Mouse (Mus musculus) liver, embryonic 14.5 days (tissue): ENCODE results near the gene Xpo6. TPM values are rescaled to one million over a fixed set of nuclear protein-coding genes. Genes with fewer than 3 reads are reported as not detected.

Source experiments
- ATAC-seq: fragments of 200-750 bp; cut with Nextera tagmentation; 2 replicates; pipeline ENCODE4 v1.8.0; 2017; ENCODE audit warnings: moderate number of reproducible peaks, mild to moderate bottlenecking, moderate library complexity; ENCODE audit not compliant: insufficient read depth
- DNase-seq, 3 experiments: peaks; one replicate each; pipeline ENCODE4 v3.0.0-alpha.2; 2012 to 2013; ENCODE audit warnings: low read depth in 3 of 3, low spot score in 3 of 3
- H3K27ac ChIP-seq: fragments of 300-500 bp; sonication (generic); 2 replicates; pipeline ENCODE4 v1.5.1; 2014; ENCODE audit warnings: moderate library complexity, mild to moderate bottlenecking, control low read depth, inconsistent platforms
- H3K27me3 ChIP-seq: fragments of 300-500 bp; sonication (generic); 2 replicates; pipeline ENCODE4 v1.6.1; 2014; ENCODE audit warnings: mild to moderate bottlenecking, low read length, moderate library complexity; ENCODE audit not compliant: control insufficient read depth, insufficient read depth
- H3K36me3 ChIP-seq: fragments of 300-500 bp; sonication (generic); replicated peaks from 2 replicates; pipeline ENCODE4 v1.6.1; 2014; ENCODE audit warnings: low read depth; ENCODE audit not compliant: control insufficient read depth, insufficient read depth
- H3K4me1 ChIP-seq, 2 experiments: fragments of 200-500 bp in 1 of 2; fragments of 300-500 bp in 1 of 2; sonication (generic) in 1 of 2; replicated peaks; 2 replicates each; pipeline ENCODE4 v1.6.1; 2012 to 2014; ENCODE audit warnings: antibody characterized with exemption in 1 of 2, inconsistent platforms in 1 of 2, low read length in 1 of 2; ENCODE audit not compliant: control insufficient read depth in 2 of 2, insufficient read depth in 2 of 2
- H3K4me2 ChIP-seq: fragments of 300-500 bp; sonication (generic); 2 replicates; pipeline ENCODE4 v1.6.1; 2014; ENCODE audit warnings: low read depth, mild to moderate bottlenecking, control low read depth, moderate library complexity
- H3K4me3 ChIP-seq, 2 experiments: fragments of 200-500 bp in 1 of 2; fragments of 300-500 bp in 1 of 2; sonication (generic) in 1 of 2; 2 replicates each; pipeline ENCODE4 v1.5.1; 2012 to 2014; ENCODE audit warnings: low read depth in 2 of 2, low read length in 2 of 2, mild to moderate bottlenecking in 2 of 2, control low read depth in 1 of 2, inconsistent platforms in 1 of 2, moderate library complexity in 1 of 2; ENCODE audit not compliant: insufficient read depth in 1 of 2
- H3K9ac ChIP-seq: fragments of 300-500 bp; sonication (generic); replicated peaks from 2 replicates; pipeline ENCODE4 v1.6.1; 2014; ENCODE audit warnings: mild to moderate bottlenecking, control low read depth, moderate library complexity
- H3K9me3 ChIP-seq: fragments of 300-500 bp; sonication (generic); 2 replicates; pipeline ENCODE4 v1.6.1; 2016; ENCODE audit warnings: low read length, mixed read lengths; ENCODE audit not compliant: control insufficient read depth
- CTCF ChIP-seq: IDR thresholded peaks from 2 replicates; pipeline ENCODE4 v1.5.1; 2016; ENCODE audit warnings: antibody characterized with exemption, low read depth, control low read depth
- EP300 ChIP-seq: IDR thresholded peaks from 2 replicates; pipeline ENCODE4 v1.6.1; 2016; ENCODE audit warnings: antibody characterized with exemption, low read depth
- WGBS: fragments of 180-500 bp; shearing (Covaris S2); extraction: QIAGEN DNeasy Blood & Tissue Kit; methylation state at CpG from one replicate; pipeline ENCODE4 v1.1.7; 2014; ENCODE audit not compliant: insufficient replicate concordance; 5-methylcytosine and 5-hydroxymethylcytosine counted together
- polyA plus RNA-seq, 2 experiments: library from polyadenylated mRNA; depleted of rRNA in 1 of 2; stranded (reverse) in 1 of 2; unstranded in 1 of 2; fragments of >200 nt; fragmentation: Nextera tagmentation in 1 of 2; extraction: Ambion mirVana in 1 of 2; gene quantifications; 2 replicates each; pipeline versions ENCODE4 v1.2.1 to v1.2.3; 2012 to 2014

Xpo6 gene
- polyA plus RNA-seq, 2 experiments: 18.2 to 47.5 TPM

DNA sequence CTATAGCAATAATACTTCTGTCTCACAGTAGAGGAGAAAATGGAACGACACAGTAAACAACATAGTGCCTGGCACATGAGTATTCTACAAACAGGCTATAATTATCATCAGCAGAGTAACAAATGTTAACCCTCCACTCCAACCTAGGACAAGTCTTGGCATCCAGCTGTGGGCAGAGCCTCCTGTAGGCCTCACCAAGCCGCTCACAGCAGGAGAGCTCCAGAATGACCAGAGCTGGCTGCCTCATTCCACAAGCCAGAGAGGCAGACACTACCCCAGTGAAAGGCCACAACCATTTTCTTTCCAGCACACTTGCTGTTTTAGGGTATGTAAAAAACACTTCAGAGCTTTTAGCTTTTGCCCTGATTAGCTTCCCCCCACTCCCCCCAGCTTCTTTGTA is 72.6 kb downstream of the Xpo6 start:
- TF ChIP-seq EP300 (no peak), CTCF (no peak)
- Histone ChIP-seq H3K9ac (no peak overlapping the region), H3K36me3 (peaks cover 28% of the 10 kb centered on the region), H3K4me1 (peaks cover 0 to 12% of the 10 kb centered on the region in 2 experiments; a peak in 3 of 4 replicates), H3K9me3 (no peaks in the 10 kb centered on the region), H3K27ac (no peak overlapping the region), H3K4me2 (no peak overlapping the region), H3K27me3 (no peaks in the 10 kb centered on the region), H3K4me3 (no peak overlapping the region)
- 76% methylated on average over 2 of the region's 2 CpGs for WGBS
- ATAC-seq (no peak), DNase-seq (no peak)

GRCm38 (mm10) chr7:126126502-126126901 is 73.8 kb downstream of the Xpo6 start:
- no peaks in the 10 kb centered on the region for H3K27me3 ChIP-seq
- peak; percentile 36; the same call in 1 of the 2 replicates for TF ChIP-seq EP300
- no peak for TF ChIP-seq CTCF
- H3K36me3 ChIP-seq: peaks cover 34% of the 10 kb centered on the region
- no peaks in the 10 kb centered on the region for H3K9me3 ChIP-seq
- no peak overlapping the region for H3K9ac ChIP-seq
- ATAC-seq: peak; percentile 84
- no peak overlapping the region for H3K27ac ChIP-seq
- no peak overlapping the region for H3K4me2 ChIP-seq
- peak in 2 of 3 experiments; percentile 17 to 27 for DNase-seq
- WGBS: 14% methylated on average over 3 of the region's 3 CpGs
- H3K4me1 ChIP-seq: peaks cover 0 to 12% of the 10 kb centered on the region in 2 experiments; a peak in 3 of 4 replicates
- no peak overlapping the region for H3K4me3 ChIP-seq

DNA sequence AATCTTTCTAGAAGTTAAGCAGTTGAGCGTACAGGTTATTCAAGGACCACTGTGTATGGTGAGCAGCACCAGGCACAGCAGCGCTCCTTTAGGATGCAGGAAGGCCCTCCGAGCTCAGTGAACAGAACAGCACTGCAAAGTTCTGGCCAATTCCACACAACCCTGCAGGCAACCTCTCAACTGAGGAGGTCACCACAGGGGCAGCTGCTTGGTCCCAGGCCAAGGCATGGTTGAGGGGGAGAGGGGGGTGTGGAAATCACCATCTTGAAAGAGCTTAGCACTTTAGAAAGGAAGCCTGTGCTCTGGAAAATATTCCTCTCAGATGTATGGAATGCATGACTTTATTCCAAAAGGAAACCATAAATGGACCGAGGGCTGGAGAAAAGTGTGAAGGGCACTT is 78.8 kb downstream of the Xpo6 start:
- Histone ChIP-seq H3K4me1 (peaks cover 0 to 4% of the 10 kb centered on the region in 2 experiments; a peak in 3 of 4 replicates), H3K9ac (no peak overlapping the region), H3K36me3 (peaks cover 32% of the 10 kb centered on the region), H3K4me2 (no peak overlapping the region), H3K27me3 (no peaks in the 10 kb centered on the region), H3K9me3 (no peaks in the 10 kb centered on the region), H3K4me3 (no peak overlapping the region), H3K27ac (no peak overlapping the region)
- 84% methylated on average over 4 of the region's 4 CpGs for WGBS
- DNase-seq (no peak), ATAC-seq (no peak)
- TF ChIP-seq CTCF: no peak
- TF ChIP-seq EP300: no peak

DNA sequence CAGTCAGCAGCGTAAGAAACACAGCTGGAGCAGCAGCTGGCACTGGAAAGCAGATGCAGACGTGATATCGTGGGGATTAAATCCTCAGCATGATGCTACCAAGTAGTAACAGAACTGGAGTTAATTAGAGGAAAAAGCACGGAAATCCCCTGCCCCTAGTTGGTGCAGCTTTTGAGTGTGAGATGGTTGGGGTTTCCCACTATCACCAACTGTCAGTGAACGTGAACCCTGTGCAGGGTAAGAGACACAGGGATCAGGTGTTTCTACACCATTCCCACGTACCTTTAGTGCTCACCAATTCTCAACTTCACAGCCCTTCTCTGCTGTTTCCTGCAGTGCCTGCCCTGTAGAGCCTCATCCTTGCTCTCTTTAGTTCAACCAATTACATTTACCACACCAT is 80.5 kb downstream of the Xpo6 start:
- no peak for DNase-seq
- 81% methylated on average over 6 of the region's 6 CpGs for WGBS
- H3K36me3 ChIP-seq: peaks cover 30% of the 10 kb centered on the region

GRCm38 (mm10) chr7:126113263-126113662 is 87.0 kb downstream of the Xpo6 start:
- no peaks in the 10 kb centered on the region for H3K9me3 ChIP-seq
- DNase-seq (no peak), ATAC-seq (no peak)
- no peaks in the 10 kb centered on the region; a peak in 1 of 4 replicates for H3K4me1 ChIP-seq
- H3K36me3 ChIP-seq: peaks cover 33% of the 10 kb centered on the region
- TF ChIP-seq EP300 (no peak), CTCF (no peak)
- no peaks in the 10 kb centered on the region for H3K27me3 ChIP-seq
- no peak overlapping the region for H3K9ac ChIP-seq
- H3K4me3 ChIP-seq: no peak overlapping the region
- 86% methylated on average over 4 of the region's 4 CpGs for WGBS
- H3K4me2 ChIP-seq: no peak overlapping the region
- no peak overlapping the region for H3K27ac ChIP-seq

More for the DNA sequence above, 80.5 kb downstream of the Xpo6 start:
- Histone ChIP-seq H3K27me3 (no peaks in the 10 kb centered on the region), H3K27ac (no peak overlapping the region), H3K9ac (no peak overlapping the region), H3K9me3 (no peaks in the 10 kb centered on the region), H3K4me3 (no peak overlapping the region), H3K4me2 (no peak overlapping the region), H3K4me1 (no peaks in the 10 kb centered on the region)
- no peak for ATAC-seq
- TF ChIP-seq EP300 (no peak), CTCF (no peak)
